Mouse (Mus musculus) thymus, adult 18-20 months (tissue): ENCODE measurements around the gene Castor2.
A peak's percentile ranks its signal among the peaks of the same experiment; 100 is the strongest.

Source experiments
- DNase-seq, 2 experiments: peaks; one replicate each; pipeline ENCODE4 v3.0.0; 2022; ENCODE audit warnings: mixed read lengths in 2 of 2

Gene Castor2

GRCm38 (mm10) chr5:134099496-134100211 lies at the start of gene Castor2:
TSS of gene Castor2 (plus strand) at chr5:134099711.
- peak; percentile 90 to 91 for DNase-seq

- no peak for DNase-seq
Measured at GRCm38 (mm10) chr5:134050711-134051110, 48.8 kb upstream of the Castor2 start.

GRCm38 (mm10) chr5:134052614-134053013 lies 46.9 kb upstream of the Castor2 start:
- no peak for DNase-seq

- DNase-seq, result no peak
Measured at GRCm38 (mm10) chr5:134054496-134054895, 45.0 kb upstream of the Castor2 start.

- DNase-seq, result no peak
Measured at GRCm38 (mm10) chr5:134058793-134059352, 40.6 kb upstream of the Castor2 start.

GRCm38 (mm10) chr5:134063362-134064064 lies 36.0 kb upstream of the Castor2 start:
- peak in 1 of 2 experiments; percentile 6 for DNase-seq

- DNase-seq, result no peak
Measured at GRCm38 (mm10) chr5:134066261-134066660, 33.2 kb upstream of the Castor2 start.

- DNase-seq, result no peak
Measured at GRCm38 (mm10) chr5:134067924-134068323, 31.6 kb upstream of the Castor2 start.

- DNase-seq, result no peak
Measured at GRCm38 (mm10) chr5:134073512-134074041, 25.9 kb upstream of the Castor2 start.

GRCm38 (mm10) chr5:134074368-134074767 lies 25.1 kb upstream of the Castor2 start:
- DNase-seq, result no peak

GRCm38 (mm10) chr5:134076175-134076574 lies 23.3 kb upstream of the Castor2 start:
- no peak for DNase-seq

- DNase-seq, result no peak
Measured at GRCm38 (mm10) chr5:134080685-134081548, 18.6 kb upstream of the Castor2 start.

GRCm38 (mm10) chr5:134085227-134085626 lies 14.3 kb upstream of the Castor2 start:
- no peak for DNase-seq

- DNase-seq, result no peak
Measured at GRCm38 (mm10) chr5:134085887-134086639, 13.4 kb upstream of the Castor2 start.

GRCm38 (mm10) chr5:134087211-134087610 lies 12.3 kb upstream of the Castor2 start:
- DNase-seq, result no peak

GRCm38 (mm10) chr5:134095766-134096165 lies 3.7 kb upstream of the Castor2 start:
- no peak for DNase-seq

- no peak for DNase-seq
Measured at GRCm38 (mm10) chr5:134098341-134098902, 1.1 kb upstream of the Castor2 start.

GRCm38 (mm10) chr5:134098976-134099375 lies 535 bp upstream of the Castor2 start:
- DNase-seq, result peak; percentile 14 to 15

GRCm38 (mm10) chr5:134100232-134100771 lies 791 bp downstream of the Castor2 start:
- DNase-seq, result peak; percentile 12 to 13

GRCm38 (mm10) chr5:134101322-134101721 lies 1.8 kb downstream of the Castor2 start:
- DNase-seq, result no peak

- no peak for DNase-seq
Measured at GRCm38 (mm10) chr5:134101883-134102282, 2.4 kb downstream of the Castor2 start.
